Mouse (Mus musculus) CD4-positive, CD25-positive, alpha-beta regulatory T cell, adult 2 months (primary cell): ENCODE measurements around the gene Krtap31-1.
"Not testable (repeated sequence)": the region's sequence is repeated elsewhere in the genome, so short reads cannot be mapped to it uniquely, and the experiment has no call there.

Experiments used
- DNase-seq: peaks from one replicate; pipeline ENCODE4 v3.0.0-alpha.2; 2012; ENCODE audit warnings: low read depth, low spot score

Gene Krtap31-1

DNA sequence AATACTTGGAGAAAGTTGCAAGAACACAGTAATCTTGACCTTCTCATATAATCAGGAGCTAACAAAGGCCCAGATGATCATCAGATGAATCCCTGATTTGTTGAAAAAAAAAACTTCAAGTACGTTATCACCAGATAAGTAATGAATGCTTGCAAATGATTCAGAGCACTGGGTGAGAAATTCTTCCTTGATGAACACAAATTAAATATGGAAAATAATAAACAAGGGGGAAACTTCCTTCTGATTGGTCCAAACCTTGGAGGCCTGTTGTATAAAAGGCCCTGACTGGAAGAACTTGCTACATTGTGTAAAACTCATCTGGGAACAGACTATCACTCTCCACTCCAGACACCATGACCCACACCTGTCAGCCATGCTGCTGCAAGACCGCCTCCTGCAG, at the start of gene Krtap31-1:
Gene Krtap31-1, plus strand, starts transcription at position 301 of the 400 bp plus-strand sequence.
- no peak for DNase-seq

DNA sequence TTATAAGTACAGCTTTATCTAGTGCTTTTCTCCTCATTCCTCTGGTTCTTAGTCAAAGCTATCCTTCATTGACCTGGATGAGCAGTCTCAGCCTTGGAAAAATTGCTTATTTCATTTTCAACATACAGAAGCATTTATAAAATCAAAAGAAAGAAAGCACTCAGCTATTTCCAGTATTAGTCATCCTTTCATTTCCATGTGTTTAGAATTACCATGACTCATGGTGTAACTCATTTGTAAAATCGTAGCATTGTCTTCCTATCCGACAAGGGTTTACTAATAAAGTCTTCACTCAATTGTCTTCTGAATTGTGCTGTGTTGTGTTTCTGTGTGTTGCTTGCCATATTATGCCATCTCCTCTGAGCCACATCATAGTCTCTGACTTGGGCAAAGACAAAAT, 49.0 kb upstream of the Krtap31-1 start:
- no peak for DNase-seq

DNA sequence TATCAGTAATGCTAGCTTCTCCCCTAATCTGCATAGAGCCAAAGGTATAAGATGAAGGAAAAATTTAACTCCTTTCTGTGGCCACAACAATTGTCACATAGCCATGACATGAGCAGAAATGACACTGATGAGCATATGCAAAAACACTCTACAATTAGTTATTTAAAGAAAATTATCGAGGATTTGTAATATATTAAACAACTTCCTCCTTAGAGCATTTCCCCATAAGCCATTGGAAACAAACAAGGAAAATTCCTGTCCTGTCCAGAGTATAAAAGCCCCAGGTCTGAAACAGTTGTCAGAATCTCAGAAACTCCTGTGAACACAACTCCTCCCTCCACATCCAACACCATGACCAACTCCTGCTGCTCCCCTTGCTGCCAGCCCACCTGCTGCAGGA, 43.5 kb upstream of the Krtap31-1 start, which contains the start of gene Gm11559:
Gene Gm11559, plus strand, starts transcription at position 301 of the 400 bp plus-strand sequence.
- not testable (repeated sequence) for DNase-seq

DNA sequence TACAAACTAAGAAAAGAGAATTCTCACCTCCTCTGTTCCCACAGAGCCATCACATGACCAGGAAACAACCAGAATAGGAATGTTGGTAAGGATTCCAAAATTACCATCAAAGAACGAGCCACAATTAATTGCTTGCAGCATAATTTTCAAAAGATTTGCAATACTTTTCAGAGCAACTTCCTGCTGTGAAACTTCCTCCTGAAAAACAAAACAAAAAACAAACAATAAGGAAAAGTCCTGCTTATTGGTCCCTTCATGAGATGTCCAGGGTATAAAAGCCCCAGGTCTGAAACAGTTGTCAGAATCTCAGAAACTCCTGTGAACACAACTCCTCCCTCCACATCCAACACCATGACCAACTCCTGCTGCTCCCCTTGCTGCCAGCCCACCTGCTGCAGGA, 34.6 kb upstream of the Krtap31-1 start, which contains the start of gene Krtap9-1:
Gene Krtap9-1, plus strand, starts transcription at position 301 of the 400 bp plus-strand sequence.
- DNase-seq, result not testable (repeated sequence)

DNA sequence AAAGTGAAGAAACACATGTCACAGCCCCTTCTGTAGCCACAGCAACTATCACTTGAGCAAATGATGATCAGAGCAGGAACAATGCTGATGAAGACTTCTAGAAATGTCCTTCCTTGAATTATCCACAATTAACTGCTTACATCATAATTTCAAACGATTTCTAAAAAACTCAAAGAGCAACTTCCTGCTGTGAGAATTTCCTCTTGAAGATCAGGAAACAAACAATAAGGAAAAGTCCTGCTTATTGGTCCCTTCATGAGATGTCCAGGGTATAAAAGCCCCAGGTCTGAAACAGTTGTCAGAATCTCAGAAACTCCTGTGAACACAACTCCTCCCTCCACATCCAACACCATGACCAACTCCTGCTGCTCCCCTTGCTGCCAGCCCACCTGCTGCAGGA, 28.8 kb upstream of the Krtap31-1 start, which contains the start of gene Gm11567:
Gene Gm11567, plus strand, starts transcription at position 301 of the 400 bp plus-strand sequence.
- DNase-seq, result not testable (repeated sequence)

DNA sequence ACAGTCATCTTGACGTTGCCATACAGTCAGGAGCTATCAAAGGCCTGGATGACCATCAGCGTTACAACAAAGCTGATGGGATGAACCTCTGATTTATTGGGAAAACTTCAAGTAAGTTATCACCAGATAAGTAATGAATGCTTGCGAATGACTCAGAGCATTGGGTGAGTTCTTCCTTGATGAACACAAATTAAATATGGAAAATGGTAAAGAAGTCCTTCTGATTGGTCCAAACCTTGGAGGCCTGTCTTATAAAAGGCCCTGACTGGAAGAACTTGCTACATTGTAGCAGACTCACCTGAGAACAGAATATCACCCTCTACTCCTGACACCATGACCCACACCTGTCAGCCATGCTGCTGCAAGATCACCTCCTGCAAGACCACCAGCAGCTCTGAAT, 6.7 kb downstream of the Krtap31-1 start, which contains the start of gene Gm11565:
Gene Gm11565, plus strand, starts transcription at position 301 of the 400 bp plus-strand sequence.
- no peak for DNase-seq

DNA sequence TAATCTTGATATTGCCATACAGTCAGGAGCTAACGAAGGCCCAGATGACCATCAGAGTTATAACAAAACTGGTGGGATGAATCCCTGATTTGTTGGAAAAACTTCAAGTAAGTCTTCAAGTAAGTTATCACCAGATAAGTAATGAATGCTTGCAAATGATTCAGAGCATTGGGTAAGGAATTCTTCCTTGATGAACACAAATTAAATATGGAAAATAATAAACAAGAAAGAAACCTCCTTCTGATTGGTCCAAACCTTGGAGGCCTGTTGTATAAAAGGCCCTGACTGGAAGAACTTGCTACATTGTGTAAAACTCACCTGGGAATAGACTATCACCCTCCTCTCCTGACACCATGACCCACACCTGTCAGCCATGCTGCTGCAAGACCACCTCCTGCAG, 28.3 kb downstream of the Krtap31-1 start, which contains the start of gene Krtap31-2:
Gene Krtap31-2, plus strand, starts transcription at position 301 of the 400 bp plus-strand sequence.
- DNase-seq, result no peak

DNA sequence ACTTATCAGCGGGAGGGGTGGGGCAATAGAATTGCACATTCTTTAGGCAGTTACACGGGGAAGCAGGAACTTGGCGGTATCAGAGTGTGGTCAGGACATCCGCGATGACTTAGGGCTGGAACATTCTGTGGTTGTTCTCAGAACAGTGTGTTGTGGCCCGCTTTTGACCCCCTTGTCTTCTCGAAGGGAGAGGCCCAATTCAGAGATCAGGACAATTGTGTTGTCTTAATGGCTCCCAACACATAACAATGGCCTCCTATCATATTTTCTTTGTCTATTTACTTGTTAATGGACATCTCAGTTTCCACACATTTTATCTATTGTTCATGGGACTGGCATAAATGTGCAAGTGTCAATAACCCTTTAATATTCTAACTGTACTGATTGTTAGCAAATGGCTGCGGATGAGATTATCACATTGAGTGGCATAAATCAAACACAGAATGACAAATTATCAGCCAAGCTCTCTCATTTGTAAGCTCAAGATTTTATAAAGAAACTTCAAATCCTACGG, 30.1 kb downstream of the Krtap31-1 start:
- no peak for DNase-seq

DNA sequence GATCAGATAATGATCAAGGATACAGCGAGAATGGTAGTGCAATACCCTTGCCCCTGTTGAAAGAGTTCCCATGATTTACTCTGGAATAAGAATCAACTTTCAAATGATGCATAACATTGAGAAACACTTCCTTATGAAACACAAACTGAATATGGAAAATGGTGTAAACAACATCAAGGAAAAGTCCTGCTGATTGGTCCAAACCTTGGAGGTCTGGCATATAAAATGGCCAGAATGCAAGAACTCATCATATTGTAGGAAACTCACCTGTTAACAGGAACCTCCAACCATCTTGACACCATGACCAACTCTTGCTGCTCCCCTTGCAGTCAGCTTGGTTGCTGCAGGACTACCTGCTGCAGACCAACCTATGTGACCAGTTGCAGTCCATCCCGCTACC, 40.5 kb downstream of the Krtap31-1 start, which contains the start of gene Krtap9-5:
Gene Krtap9-5, plus strand, starts transcription at position 301 of the 400 bp plus-strand sequence.
- DNase-seq, result no peak
